Mouse (Mus musculus): ENCODE data around the gene Olfr710.
"Not testable (repeated sequence)": the region's sequence is repeated elsewhere in the genome, so short reads cannot be mapped to it uniquely, and the experiment has no call there.

DNA sequence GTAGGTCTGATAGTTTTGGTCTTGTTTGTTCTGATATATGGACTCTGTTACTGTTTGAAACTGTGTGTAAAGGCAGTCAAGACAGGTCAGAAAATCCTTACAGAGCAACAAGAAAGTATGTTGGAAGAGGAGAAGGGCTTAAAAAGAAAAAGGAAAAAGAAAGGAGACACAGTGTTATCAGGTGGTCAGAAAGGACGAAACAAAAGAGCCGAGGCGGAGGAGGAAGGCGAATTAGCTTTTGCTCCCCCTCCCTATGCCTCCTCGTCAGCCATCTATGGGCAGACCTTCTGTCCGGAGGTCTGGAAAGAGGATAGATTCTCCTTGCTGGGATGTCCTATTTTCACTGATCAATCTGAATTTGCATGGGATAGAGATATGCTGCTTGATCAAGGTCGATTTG lies 27.2 kb downstream of the Olfr710 start:
- not testable (repeated sequence) for TF ChIP-seq POLR2A (IDR thresholded peaks at IDR 0.05; ENCODE audit: control insufficient read depth, low read depth, low read length); CTCF (IDR thresholded peaks at IDR 0.05; ENCODE audit: control insufficient read depth, insufficient read depth, insufficient replicate concordance, low read depth, low read length)
